Mouse (Mus musculus) spleen, adult 2 months (tissue): ENCODE data around the gene Grin2b. TPM values are rescaled to one million over a fixed set of nuclear protein-coding genes. Genes with fewer than 3 reads are reported as not detected.

Experiments used
- DNase-seq, 2 experiments: peaks; one replicate each; pipeline versions ENCODE4 v3.0.0 to v3.0.0-alpha.2; 2012 to 2021; ENCODE audit warnings: low spot score in 2 of 2, low read depth in 1 of 2
- H3K27ac ChIP-seq: fragments of 200-500 bp; 2 replicates; pipeline ENCODE4 v1.5.1; 2012; ENCODE audit warnings: low read length, inconsistent platforms; ENCODE audit not compliant: insufficient read depth
- H3K27me3 ChIP-seq: fragments of 200-500 bp; 2 replicates; pipeline ENCODE4 v1.6.1; 2012; ENCODE audit warnings: mild to moderate bottlenecking, moderate library complexity, low read length, inconsistent platforms; ENCODE audit not compliant: control insufficient read depth, insufficient read depth
- H3K36me3 ChIP-seq: fragments of 200-500 bp; 2 replicates; pipeline ENCODE4 v1.6.1; 2012; ENCODE audit warnings: mild to moderate bottlenecking, low read length, inconsistent platforms; ENCODE audit not compliant: control insufficient read depth, insufficient read depth
- H3K4me1 ChIP-seq: fragments of 200-500 bp; 2 replicates; pipeline ENCODE4 v1.6.1; 2011; ENCODE audit warnings: inconsistent platforms; ENCODE audit not compliant: control insufficient read depth, insufficient read depth, insufficient read length
- H3K4me3 ChIP-seq: fragments of 200-500 bp; 2 replicates; pipeline ENCODE4 v1.5.1; 2011; ENCODE audit warnings: mild to moderate bottlenecking, inconsistent platforms; ENCODE audit not compliant: insufficient read depth, insufficient read length; ENCODE audit errors: extremely low read depth
- CTCF ChIP-seq: fragments of 200-500 bp; IDR thresholded peaks from 2 replicates; pipeline ENCODE4 v1.5.1; 2011; ENCODE audit warnings: mild to moderate bottlenecking, inconsistent platforms; ENCODE audit not compliant: insufficient read depth, insufficient read length, insufficient replicate concordance; ENCODE audit errors: extremely low read depth
- POLR2A ChIP-seq: fragments of 200-500 bp; IDR thresholded peaks from 2 replicates; pipeline ENCODE4 v1.6.1; 2011; ENCODE audit warnings: low read depth, low read length, inconsistent platforms
- WGBS: fragments of 180-500 bp; shearing (Covaris S2); methylation state at CpG from one replicate; pipeline ENCODE4 v1.1.7; 2018; 5-methylcytosine and 5-hydroxymethylcytosine counted together
- polyA plus RNA-seq: library from polyadenylated mRNA; depleted of rRNA; stranded (reverse); fragments of >200 nt; gene quantifications from 2 replicates; pipeline ENCODE4 v1.2.3, GENCODE M21; 2012

Gene Grin2b
- polyA plus RNA-seq, 1 experiment: 0.01 TPM

GRCm38 (mm10) chr6:136011533-136011932, 161.8 kb downstream of the Grin2b start:
- H3K4me3 ChIP-seq: no peak overlapping the region
- H3K27ac ChIP-seq: no peak overlapping the region
- no peaks in the 10 kb centered on the region for H3K27me3 ChIP-seq
- H3K4me1 ChIP-seq: no peaks in the 10 kb centered on the region
- no peak for DNase-seq
- WGBS: 25% methylated on average over 4 of the region's 4 CpGs
- TF ChIP-seq POLR2A (no peak), CTCF (no peak)
- H3K36me3 ChIP-seq: no peaks in the 10 kb centered on the region

GRCm38 (mm10) chr6:136011038-136011311, 162.3 kb downstream of the Grin2b start:
- H3K27ac ChIP-seq: no peak overlapping the region
- 72% methylated on average over 4 of the region's 4 CpGs for WGBS
- TF ChIP-seq CTCF: no peak
- TF ChIP-seq POLR2A: no peak

GRCm38 (mm10) chr6:136010290-136011037, 162.8 kb downstream of the Grin2b start:
- H3K27me3 ChIP-seq: no peaks in the 10 kb centered on the region
- no peaks in the 10 kb centered on the region for H3K4me1 ChIP-seq
- TF ChIP-seq POLR2A: no peak
- 25% methylated on average over 7 of the region's 7 CpGs for WGBS
- H3K27ac ChIP-seq: no peak overlapping the region
- no peaks in the 10 kb centered on the region for H3K36me3 ChIP-seq
- no peak for DNase-seq
- H3K4me3 ChIP-seq: no peak overlapping the region

More at GRCm38 (mm10) chr6:136011038-136011311, 162.3 kb downstream of the Grin2b start:
- H3K4me1 ChIP-seq: no peaks in the 10 kb centered on the region
- H3K4me3 ChIP-seq: no peak overlapping the region
- DNase-seq: no peak
- H3K36me3 ChIP-seq: no peaks in the 10 kb centered on the region
- H3K27me3 ChIP-seq: no peaks in the 10 kb centered on the region

GRCm38 (mm10) chr6:136008120-136008519, 165.2 kb downstream of the Grin2b start:
- Histone ChIP-seq H3K4me1 (no peaks in the 10 kb centered on the region), H3K27me3 (no peaks in the 10 kb centered on the region), H3K4me3 (no peak overlapping the region), H3K36me3 (no peaks in the 10 kb centered on the region), H3K27ac (no peak overlapping the region)
- no peak for DNase-seq
- WGBS: 94% methylated on average over 6 of the region's 6 CpGs
- TF ChIP-seq POLR2A (no peak), CTCF (no peak)

- Histone ChIP-seq H3K27ac (no peak overlapping the region), H3K36me3 (no peaks in the 10 kb centered on the region), H3K4me1 (no peaks in the 10 kb centered on the region), H3K27me3 (no peaks in the 10 kb centered on the region), H3K4me3 (no peak overlapping the region)
- 81% methylated on average over 7 of the region's 7 CpGs for WGBS
- no peak for TF ChIP-seq POLR2A
- no peak for DNase-seq
Observed at GRCm38 (mm10) chr6:135994691-135995090, 178.6 kb downstream of the Grin2b start.

GRCm38 (mm10) chr6:135993897-135994296, 179.4 kb downstream of the Grin2b start:
- no peaks in the 10 kb centered on the region for H3K36me3 ChIP-seq
- 88% methylated on average over 3 of the region's 3 CpGs for WGBS
- no peak overlapping the region for H3K27ac ChIP-seq
- no peaks in the 10 kb centered on the region for H3K4me1 ChIP-seq
- H3K27me3 ChIP-seq: no peaks in the 10 kb centered on the region
- DNase-seq: no peak
- no peak for TF ChIP-seq POLR2A
- no peak for TF ChIP-seq CTCF
- H3K4me3 ChIP-seq: no peak overlapping the region

GRCm38 (mm10) chr6:135993378-135993777, 179.9 kb downstream of the Grin2b start:
- no peak overlapping the region for H3K27ac ChIP-seq
- no peak for DNase-seq
- H3K4me3 ChIP-seq: no peak overlapping the region
- H3K4me1 ChIP-seq: no peaks in the 10 kb centered on the region
- no peaks in the 10 kb centered on the region for H3K36me3 ChIP-seq
- H3K27me3 ChIP-seq: no peaks in the 10 kb centered on the region
- TF ChIP-seq POLR2A (no peak), CTCF (no peak)
- 93% methylated on average over 11 of the region's 11 CpGs for WGBS
